Mouse (Mus musculus) bone marrow macrophage, adult 2 months (primary cell): ENCODE results near the gene Cntnap4.

Experiments used
- CTCF ChIP-seq: IDR thresholded peaks from 2 replicates; pipeline ENCODE4 v1.5.1; 2012; ENCODE audit warnings: low read depth, mild to moderate bottlenecking, low read length, moderate library complexity
- POLR2A ChIP-seq: IDR thresholded peaks from 2 replicates; pipeline ENCODE4 v1.6.1; 2012; ENCODE audit warnings: mild to moderate bottlenecking, low read depth, low read length, borderline replicate concordance

GRCm38 (mm10) chr8:112743331-112743730 is 173.5 kb downstream of the Cntnap4 start:
- TF ChIP-seq CTCF (no peak), POLR2A (no peak)
